Mouse (Mus musculus): Measurements from ENCODE around the gene Plxnd1.

Plxnd1 gene

DNA sequence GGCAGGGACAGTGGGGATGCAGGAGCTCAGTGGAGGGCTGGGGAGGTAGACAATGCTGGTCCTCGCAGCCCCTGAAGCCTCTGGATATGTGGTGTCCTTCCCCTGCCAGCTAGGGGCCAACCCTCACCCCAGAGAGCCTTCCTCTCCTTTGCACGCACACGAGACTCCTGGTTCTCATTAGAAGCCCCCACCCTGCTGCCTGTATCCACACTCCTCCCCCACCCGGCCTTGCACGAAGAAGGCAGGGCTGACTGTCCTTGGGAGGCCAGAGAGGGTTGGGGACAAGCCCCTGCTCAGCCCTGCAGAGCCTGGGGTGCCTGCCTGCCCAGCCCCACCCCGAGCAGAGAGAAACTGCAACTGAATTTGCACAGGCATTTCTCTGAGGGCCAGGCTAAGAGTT, 37.1 kb downstream of the Plxnd1 start:
- no peak for DNase-seq (ENCODE audit: low spot score in 2 of 2)

DNA sequence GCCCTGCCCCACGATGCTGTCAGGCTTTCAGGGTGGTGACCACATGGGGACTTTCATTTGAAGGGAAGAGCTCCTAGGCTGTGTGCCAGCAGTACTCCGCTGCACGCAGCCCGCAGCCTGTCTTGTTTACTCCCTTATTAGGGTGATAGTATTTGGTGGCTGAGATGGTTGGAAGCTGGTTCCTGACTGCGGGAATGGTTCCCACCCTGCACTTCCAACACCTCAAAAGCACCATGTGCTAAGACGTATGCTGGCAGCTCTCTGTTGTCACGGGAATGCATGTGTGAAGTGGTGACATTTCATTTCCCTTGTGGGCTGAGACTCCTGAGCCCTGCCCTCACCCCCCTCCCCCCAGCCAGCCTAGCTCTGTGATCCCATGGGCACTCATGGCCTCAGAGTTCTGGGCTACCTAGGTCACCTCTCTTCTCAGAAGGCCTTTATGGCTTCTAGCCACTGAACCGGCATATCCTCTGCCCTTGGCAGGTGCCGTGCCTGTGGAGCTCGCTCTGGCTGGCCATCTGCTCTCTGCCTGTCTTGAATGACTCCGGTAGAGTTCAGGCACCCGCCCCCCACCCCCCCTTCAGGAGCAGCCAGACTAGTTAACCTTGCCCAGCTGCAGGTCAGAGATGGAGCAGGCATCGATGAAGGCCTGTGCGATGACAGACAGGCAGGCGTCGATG, 37.7 kb downstream of the Plxnd1 start:
- no peak for DNase-seq (ENCODE audit: low spot score in 2 of 2)

DNA sequence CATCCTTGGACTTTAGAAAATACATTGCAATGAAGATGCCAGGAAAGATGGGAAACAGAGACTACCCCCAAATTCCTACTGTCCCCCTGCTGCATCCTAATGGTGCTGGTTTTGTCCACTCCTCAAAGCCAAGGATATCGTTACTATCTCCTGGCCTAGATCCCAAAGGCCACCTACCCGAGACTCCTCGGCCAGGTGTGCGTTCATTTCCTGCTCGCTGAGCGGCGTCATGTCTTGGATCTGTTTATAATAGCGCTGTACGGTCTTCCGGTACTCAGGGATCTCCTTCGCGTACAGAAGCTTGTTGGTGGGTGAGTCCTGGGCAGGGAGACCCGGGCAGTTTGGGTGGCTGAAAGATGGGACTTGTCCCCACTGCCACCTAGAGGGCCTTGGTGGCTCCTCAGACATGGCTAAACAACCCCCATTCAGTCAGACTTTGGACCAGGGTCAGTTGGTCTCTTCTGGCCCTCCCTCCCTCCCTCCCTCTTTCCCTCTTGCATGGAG, 38.3 kb downstream of the Plxnd1 start:
- no peak for DNase-seq (ENCODE audit: low spot score in 2 of 2)

DNA sequence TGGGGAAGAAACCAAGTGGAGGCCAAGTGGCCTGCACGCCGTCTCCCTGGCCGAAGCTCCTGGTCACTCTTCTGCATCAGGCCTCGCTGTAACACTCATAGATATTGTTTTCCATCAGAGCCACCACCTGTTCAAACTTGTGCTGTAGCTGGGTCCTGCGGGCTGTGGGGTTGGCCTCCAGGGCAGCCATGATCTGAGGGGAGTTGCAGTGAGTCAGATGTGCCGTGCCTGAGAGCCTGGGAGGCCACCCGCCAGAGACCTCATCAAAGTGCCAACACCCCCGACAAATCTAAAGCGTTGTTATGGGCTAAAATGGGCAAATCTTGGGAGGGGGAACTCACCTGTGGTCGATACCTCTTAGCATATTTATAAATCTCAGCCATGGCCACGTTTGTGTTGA, 39.1 kb downstream of the Plxnd1 start:
- no peak for DNase-seq (ENCODE audit: low spot score in 2 of 2)

DNA sequence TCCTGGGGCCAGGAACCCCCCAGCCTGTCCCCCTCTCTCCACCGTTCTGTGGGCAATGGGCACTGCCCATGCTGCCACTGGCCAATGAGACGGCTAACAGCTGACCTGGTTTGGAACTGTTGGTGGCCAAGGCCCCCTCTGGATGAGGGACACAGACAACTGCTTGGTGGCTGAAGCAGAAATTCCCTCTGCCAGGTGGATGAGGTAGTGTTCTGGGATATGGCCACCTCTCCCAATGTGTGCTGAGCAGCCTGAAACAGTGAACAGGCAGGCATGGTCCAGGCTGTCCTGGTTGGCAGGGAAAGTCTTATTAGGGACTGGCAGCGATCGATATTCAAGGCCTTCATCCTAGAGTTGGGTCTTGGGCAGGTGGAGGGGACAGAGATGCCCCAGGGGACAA, 39.6 kb downstream of the Plxnd1 start:
- DNase-seq (ENCODE audit: low spot score in 2 of 2) = no peak

DNA sequence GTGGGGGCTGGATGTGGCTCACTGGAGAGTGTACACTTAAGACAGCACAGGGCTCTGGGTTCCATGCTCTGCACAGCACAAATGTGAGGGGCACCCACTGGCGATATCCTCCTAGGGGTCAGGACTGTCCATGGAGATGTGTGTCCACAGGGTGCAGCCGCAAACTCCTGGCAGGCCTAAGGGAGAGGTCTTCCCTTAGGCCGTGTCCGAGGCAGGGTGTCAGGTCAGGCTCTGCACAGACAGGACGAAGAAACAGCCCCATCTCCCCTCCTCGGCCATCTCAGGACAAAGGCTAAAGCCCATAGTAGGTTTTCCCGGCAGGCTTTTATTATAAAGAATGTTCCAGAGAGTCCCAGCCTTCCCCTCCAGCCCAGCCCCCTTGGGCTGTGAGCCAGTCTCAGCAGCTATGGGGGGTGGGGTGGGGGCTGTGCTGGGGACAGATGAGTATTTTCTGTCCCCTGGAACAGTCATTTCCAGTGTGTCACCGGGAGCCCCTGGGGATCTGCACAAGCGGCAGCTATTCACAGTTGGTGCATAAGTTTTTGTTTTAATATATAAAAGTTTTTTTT, 40.2 kb downstream of the Plxnd1 start:
- DNase-seq (ENCODE audit: low spot score in 2 of 2) = no peak

DNA sequence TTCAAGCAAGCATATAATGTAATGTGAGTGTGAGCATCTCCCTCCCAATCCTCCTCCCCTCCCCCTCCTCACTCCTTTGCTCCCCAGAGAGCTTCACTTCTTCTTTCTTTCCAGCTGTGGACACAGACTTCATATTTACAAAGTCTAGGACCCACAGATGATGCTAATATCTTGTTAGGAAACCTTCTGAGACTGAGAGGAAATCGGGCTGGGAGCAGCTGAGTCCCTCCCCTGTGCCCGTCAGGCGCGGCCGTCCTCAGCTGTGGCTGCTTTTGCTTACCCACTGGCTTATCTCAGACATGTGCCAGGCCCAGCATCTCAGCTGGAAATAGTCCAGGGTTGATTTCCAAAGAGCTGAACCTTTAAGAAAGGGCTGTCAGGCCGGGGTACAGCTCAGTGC, 48.4 kb downstream of the Plxnd1 start:
- DNase-seq (ENCODE audit: low spot score in 2 of 2) = no peak

DNA sequence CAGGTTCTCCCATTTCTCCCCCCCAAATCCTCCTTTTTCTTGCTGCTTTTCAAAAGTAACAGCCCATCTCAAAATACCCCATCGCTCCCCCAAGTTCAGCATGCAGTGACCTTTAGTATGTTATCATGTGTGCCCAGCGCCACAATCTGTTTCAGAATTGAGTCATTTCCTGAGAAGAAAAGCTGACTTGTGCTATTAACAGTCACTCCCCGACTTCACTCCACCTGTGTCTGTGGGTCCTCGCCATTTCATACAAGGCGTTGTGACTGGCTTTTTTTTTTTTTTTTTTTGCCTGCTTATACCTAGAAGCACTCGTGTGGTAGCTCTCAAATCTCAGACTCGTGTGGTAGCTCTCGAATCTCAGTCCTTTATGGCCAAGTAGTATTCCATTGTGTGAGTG, 49.2 kb downstream of the Plxnd1 start:
- DNase-seq (ENCODE audit: low spot score in 2 of 2) = no peak

DNA sequence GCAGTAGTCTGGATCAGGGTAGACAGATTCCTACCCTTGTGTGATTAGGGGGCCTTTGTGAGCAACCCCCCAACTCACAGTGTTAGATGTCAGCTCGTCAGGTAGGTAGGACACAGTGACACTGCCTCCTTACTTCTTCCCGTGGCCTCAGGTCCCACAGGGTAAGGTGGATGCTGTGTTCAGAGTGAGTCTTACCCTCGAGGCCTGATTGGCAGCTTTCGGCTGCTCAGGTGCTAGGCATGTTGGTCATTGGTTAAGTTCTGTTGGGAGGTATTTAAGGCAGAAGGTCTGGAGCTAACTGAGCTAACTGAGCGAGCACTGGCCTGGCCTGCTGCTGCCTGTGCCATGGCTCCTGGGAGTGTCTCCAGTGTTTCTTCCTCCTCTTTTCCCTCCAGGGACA, 50.2 kb downstream of the Plxnd1 start, which contains the start of gene H1foo:
H1foo (plus strand) TSS at position 301 of the 400 bp plus-strand sequence.
- no peak for DNase-seq (ENCODE audit: low spot score in 2 of 2)

DNA sequence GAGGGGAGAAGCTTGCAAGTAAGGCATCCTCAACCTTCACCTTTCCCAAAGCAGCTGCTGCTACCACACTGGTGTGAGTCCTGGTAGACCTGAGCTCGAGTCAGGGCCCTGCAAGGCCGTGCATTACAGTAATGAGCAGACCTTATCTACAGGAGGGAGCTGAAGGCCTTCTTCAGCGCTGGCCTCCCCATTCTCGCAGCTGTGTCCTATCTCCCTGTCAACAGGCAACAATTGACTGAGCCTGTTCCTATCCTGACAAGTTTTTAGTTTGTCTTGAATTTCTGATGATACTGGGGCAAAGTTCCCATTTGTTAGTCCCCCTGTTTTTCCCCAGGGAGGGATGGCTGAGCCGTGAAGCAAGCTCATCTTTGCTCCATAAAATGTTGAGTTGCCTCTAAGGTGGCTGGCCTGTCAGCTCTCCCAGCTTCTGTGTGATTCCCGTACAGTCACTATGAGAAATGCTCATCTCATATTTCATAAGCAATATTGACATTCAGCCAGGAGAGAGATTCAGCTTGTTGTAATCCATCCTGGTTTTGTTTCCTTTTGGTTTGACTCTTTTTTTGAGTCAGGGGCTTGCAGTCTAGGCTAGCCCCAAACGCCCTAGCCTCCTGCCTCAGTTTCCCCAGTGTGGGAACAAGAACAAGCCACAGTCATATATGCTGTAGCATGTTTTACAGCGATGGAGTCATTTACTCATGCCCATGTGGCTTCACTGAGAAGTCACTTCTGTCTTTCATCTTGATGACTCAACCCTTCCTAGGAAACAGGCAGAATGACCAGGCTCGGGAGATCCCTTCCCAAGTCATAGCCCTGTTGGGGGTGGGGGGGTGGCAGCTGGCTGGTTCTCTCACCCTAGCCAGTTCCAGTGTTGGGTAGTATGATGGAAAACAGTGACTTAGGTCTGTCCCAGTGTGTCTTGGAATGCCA, 51.0 kb downstream of the Plxnd1 start:
- DNase-seq (ENCODE audit: low spot score in 2 of 2) = no peak

DNA sequence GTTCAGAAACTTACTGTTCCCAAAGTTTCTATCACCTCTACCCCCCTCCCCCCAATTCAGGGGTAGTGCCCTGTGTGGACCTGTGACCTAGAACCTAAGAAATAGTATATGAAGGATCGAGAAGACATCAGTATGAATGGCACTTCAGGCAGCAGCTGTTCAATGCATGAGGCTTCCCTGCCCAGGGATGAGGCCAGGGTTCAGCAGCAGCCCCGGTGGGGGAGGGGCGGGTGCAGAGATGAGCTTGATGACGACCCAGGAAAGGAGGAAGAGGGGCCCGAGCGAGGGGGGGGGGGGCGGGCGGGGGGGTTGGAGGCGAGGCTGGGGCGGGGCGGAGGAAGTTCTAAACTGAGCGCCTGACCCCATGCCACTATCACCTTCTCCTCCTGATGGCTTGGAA, 53.7 kb downstream of the Plxnd1 start:
- no peak for DNase-seq (ENCODE audit: low spot score in 2 of 2)

DNA sequence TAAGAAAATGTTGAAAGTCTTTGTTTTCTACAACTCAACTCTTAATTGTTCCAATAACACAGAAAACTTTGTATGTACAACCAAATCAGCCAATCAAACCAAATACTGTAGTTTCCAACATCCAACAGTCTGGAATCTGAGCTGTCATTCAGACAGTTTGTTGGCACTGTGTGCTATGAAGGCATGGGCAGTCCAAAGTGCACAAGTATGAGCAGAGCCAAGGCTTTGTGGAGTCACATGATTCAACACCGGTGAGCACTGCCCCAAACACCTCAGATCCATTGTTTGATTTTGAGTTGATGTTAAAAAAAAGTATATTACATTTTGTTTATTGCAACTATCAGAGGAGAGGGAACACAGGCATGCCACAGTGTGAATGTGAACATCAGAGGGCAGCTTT, 54.2 kb downstream of the Plxnd1 start:
- DNase-seq (ENCODE audit: low spot score in 2 of 2) = no peak

DNA sequence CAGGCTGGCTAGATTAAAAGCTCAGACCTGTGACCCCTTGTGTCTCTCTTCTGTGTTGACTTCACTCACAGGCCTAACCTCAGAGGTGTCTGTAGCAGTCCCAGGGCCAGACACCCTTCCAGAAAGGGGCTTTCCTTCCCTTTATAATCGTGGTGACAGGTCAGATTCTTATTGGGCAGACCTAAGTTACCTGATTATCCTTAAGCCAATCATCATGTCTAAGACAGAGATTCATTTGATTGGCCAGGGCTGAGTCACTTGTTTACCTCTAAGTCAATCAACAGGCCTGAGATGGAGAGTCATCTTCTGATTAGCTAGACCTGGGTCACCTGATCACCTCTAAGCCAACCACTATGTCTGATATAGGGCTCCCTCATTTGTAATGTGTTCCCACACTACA, 56.0 kb downstream of the Plxnd1 start:
- no peak for DNase-seq (ENCODE audit: low spot score in 2 of 2)

DNA sequence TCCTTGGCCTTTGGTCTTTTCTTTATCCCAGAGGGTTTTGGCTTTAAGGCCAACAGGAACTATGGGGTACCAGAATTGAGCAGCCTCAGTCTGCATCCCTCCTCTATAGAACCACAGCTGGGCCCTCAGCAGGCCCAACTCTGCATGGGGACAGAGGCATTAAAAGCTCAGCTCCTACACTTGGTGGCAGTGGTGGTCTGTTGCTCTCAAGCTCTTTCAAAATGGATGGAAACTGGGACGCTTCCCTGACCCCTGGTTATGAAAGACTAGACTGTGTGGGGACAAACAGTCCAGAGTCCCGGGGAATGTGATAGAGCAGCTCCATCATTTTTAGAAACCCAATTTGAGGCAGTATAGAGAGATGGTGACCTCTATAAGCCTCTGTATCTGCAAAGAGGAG, 56.8 kb downstream of the Plxnd1 start:
- no peak for DNase-seq (ENCODE audit: low spot score in 2 of 2)

DNA sequence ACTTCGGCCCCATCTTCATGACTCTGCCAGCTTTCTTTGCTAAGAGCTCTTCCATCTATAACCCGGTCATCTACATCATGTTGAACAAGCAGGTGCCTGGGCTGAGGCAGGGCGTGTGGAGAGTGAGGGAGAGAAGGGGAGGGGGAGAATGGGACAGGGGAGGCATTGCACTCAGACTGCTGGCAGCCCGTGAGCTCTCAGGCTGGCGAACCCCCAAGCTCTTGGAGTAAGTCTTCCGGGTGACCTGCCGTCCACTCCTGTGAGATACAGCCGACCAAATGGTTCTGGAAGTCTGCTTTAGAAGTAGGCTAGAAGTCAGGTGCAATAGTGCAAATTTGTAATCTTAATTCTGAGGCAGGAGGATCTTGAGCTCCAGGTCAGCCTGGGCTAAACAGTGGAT, 59.3 kb downstream of the Plxnd1 start:
- DNase-seq (ENCODE audit: low spot score in 2 of 2) = no peak

DNA sequence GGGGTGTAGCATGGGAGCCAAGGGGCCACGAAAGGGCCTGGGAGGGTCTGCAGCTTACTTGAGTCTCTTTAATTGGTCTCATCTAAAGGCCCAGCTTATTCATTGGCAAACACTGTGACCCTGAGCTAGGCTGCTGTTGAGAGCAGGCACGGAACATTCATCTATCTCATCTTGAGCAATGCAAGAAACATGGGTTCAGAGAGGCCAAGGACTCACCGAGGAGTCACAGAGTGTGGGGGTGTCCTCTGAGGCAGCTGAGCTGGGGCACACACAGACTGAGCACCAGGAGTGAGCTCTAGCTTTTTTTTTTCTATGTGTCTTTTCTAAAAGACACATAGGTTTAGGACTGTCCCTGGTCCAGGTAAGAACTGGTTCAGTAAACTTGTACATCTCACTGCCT, 62.4 kb downstream of the Plxnd1 start:
- DNase-seq (ENCODE audit: low spot score in 2 of 2) = no peak

DNA sequence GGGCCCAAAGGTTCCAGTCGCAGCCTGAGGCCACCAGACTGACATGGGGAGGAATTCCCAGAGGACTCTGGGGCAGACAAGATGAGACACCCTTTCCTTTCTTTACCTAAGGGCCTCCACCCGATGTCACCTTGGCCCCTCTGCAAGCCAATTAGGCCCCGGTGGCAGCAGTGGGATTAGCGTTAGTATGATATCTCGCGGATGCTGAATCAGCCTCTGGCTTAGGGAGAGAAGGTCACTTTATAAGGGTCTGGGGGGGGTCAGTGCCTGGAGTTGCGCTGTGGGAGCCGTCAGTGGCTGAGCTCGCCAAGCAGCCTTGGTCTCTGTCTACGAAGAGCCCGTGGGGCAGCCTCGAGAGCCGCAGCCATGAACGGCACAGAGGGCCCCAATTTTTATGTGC, 63.2 kb downstream of the Plxnd1 start, which contains the start of gene Rho:
Rho (plus strand) TSS at position 110 of the 400 bp plus-strand sequence.
- no peak for DNase-seq (ENCODE audit: low spot score in 2 of 2)

DNA sequence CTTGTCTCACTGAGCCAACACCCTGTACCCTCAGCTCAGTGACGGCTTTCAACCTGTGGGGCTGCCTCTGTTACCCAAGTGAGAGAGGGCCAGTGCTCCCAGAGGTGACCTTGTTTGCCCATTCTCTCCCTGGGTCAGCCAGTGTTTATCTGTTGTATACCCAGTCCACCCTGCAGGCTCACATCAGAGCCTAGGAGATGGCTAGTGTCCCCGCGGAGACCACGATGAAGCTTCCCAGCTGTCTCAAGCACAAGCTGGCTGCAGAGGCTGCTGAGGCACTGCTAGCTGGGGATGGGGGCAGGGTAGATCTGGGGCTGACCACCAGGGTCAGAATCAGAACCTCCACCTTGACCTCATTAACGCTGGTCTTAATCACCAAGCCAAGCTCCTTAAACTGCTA, 64.8 kb downstream of the Plxnd1 start:
- no peak for DNase-seq (ENCODE audit: low spot score in 2 of 2)

DNA sequence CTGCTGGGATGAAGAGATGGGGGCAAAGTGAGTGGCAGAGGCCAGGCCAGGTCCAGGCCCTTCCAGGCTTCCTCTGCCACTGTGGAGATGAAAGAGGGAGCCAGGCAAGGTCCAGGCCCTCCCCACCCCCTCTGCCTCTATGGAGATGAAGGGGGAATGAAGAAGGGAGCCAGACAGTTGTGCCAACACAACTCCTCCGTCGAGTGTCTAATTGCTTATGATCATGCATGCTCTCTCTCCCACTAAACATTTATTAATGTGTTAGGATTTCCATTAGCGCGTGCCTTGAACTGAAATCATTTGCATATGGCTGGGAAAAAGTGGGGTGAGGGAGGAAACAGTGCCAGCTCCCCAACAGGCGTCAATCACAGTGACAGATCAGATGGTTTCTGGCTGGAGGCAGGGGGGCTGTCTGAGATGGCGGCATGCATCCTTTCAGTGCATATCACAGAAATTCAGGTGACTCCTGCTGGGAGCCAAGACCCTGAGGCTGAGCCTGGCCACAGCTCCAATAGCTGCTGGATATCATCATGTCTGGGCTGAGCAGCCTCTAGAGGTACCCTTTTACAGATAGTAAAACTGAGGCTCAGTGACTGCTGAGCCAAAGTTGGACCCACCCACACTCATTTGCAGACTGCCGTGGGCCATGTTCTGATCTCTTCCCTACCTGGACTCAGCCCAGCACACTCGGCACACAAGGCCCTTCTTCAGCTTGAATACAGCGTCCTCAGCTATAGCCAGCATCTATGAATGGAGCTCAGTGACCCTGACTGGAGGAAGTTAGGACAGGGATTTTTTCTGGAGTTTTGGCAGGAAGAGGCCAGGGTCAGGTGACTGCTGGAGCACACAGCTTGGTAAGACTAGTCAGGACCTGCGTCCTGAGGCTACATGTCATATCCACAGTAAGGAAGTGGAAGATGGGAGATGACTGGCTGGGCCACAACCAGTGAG, 67.2 kb downstream of the Plxnd1 start:
- DNase-seq (ENCODE audit: low spot score in 2 of 2) = no peak

DNA sequence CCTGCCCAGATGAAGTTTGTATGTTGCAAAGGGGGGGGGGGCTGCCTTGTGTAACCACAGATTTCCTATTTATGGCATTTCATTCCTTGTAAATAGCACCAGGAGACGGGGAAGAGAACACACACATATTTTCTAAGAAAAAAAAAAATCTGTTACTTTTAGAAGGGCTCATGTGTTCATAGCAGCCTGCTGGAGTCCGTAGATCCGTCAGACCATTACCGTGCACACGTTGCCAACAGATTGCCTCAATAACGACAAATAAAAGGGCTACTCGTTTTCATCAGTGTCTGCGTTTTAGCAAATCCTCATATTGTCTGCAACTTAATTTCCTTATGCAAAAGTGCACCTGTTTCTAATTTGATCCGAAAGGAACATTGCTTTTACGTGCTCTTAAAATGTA, 68.4 kb downstream of the Plxnd1 start:
- no peak for DNase-seq (ENCODE audit: low spot score in 2 of 2)

DNA sequence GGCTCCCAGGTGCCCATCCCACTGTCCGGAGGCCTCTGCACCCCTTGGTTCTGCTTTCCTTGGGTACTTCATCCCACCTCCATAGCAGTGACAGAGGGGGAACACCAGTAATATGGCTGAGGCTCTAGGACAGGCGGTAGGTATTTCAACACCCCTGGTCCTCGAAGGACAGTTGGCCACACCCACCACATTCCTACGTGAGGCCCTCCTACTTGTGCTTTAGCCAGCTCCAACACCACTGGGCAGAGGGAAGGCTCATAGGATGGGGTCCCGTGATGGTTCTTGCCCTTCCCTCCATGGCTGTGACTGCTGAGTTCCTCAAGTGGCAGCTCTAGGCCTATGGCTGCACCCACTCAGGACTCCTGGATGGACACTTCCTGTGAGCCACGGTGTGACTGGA, 70.0 kb downstream of the Plxnd1 start:
- DNase-seq (ENCODE audit: low spot score in 2 of 2) = no peak

Data from urinary bladder, postnatal 4 days (tissue).